Mouse (Mus musculus) embryonic fibroblast, embryonic 13.5 days (primary cell): ENCODE data around the gene Necab3. TPM values are rescaled to one million over a fixed set of nuclear protein-coding genes. Genes with fewer than 3 reads are reported as not detected.

Experiments used
- H3K27ac ChIP-seq: 2 replicates; pipeline ENCODE4 v1.5.1; 2012; ENCODE audit warnings: low read length, control low read depth, inconsistent platforms; ENCODE audit not compliant: insufficient read depth
- H3K4me1 ChIP-seq: 2 replicates; pipeline ENCODE4 v1.6.1; 2011; ENCODE audit warnings: low read length; ENCODE audit not compliant: control insufficient read depth, insufficient read depth
- H3K4me3 ChIP-seq: 2 replicates; pipeline ENCODE4 v1.5.1; 2011; ENCODE audit warnings: mild to moderate bottlenecking, control low read depth, low read length; ENCODE audit not compliant: insufficient read depth
- CTCF ChIP-seq: IDR thresholded peaks from 2 replicates; pipeline ENCODE4 v1.5.1; 2011; ENCODE audit warnings: mild to moderate bottlenecking, control low read depth, low read length, moderate library complexity, borderline replicate concordance; ENCODE audit not compliant: insufficient read depth
- POLR2A ChIP-seq: IDR thresholded peaks from 2 replicates; pipeline ENCODE4 v1.6.1; 2011; ENCODE audit warnings: low read depth, mild to moderate bottlenecking, control low read depth, low read length, moderate library complexity
- polyA plus RNA-seq: library from polyadenylated mRNA; stranded (reverse); fragments of >200 nt; gene quantifications from 2 replicates; pipeline ENCODE4 v1.2.4, GENCODE M21; 2011; ENCODE audit warnings: low read depth; ENCODE audit not compliant: missing spikeins, insufficient read length

The Necab3 gene
- polyA plus RNA-seq, 1 experiment: 1.5 TPM

- no peak for TF ChIP-seq POLR2A
- TF ChIP-seq CTCF: no peak
- no peak overlapping the region for H3K27ac ChIP-seq
- no peaks in the 10 kb centered on the region; the same call in 1 of the 2 replicates for H3K4me1 ChIP-seq
- H3K4me3 ChIP-seq: no peak overlapping the region
Observed at GRCm38 (mm10) chr2:154495021-154495420, 63.7 kb downstream of the Necab3 start.

Other genes starting within 250 kb of the Necab3 start
- 9.3 and 10.0 TPM in 2 replicates for gene Cdk5rap1, start 185.9 kb downstream of the Necab3 start, polyA plus RNA-seq
- 17.1 and 18.5 TPM in 2 replicates for gene Snta1, start 150.8 kb downstream of the Necab3 start, polyA plus RNA-seq
- gene Cbfa2t2, start 122.4 kb downstream of the Necab3 start, polyA plus RNA-seq: 36.8 and 47.6 TPM in 2 replicates
- gene 1700003F12Rik, start 11.8 kb downstream of the Necab3 start, polyA plus RNA-seq: 1.9 TPM in 1 of 2 replicates, not detected in the other
- not detected in 2 replicates for gene Actl10, start 7.1 kb downstream of the Necab3 start, polyA plus RNA-seq
- gene E2f1, start 11.0 kb upstream of the Necab3 start, polyA plus RNA-seq: 21.5 and 24.3 TPM in 2 replicates
- 11.8 and 13.2 TPM in 2 replicates for gene Pxmp4, start 44.8 kb upstream of the Necab3 start, polyA plus RNA-seq
- 1.8 and 1.9 TPM in 2 replicates for gene Zfp341, start 54.4 kb upstream of the Necab3 start, polyA plus RNA-seq
- gene 4930519P11Rik, start 54.5 kb upstream of the Necab3 start, polyA plus RNA-seq: not detected in 2 replicates
- 150 and 153 TPM in 2 replicates for gene Chmp4b, start 92.8 kb upstream of the Necab3 start, polyA plus RNA-seq
- gene Gm14214, start 211.1 kb upstream of the Necab3 start, polyA plus RNA-seq: not detected in 2 replicates
- gene Raly, start 232.2 kb upstream of the Necab3 start, polyA plus RNA-seq: 137 and 168 TPM in 2 replicates
- gene a, start 232.5 kb upstream of the Necab3 start, polyA plus RNA-seq: not detected in 2 replicates